Mouse (Mus musculus) neural tube, embryonic 14.5 days (tissue): ENCODE results near the gene Fam162b. TPM values are rescaled to one million over a fixed set of nuclear protein-coding genes. Genes with fewer than 3 reads are reported as not detected.

Experiments used
- ATAC-seq: fragments of 200-750 bp; cut with Nextera tagmentation; 2 replicates; pipeline ENCODE4 v1.8.0; 2017; ENCODE audit warnings: low read depth, mild to moderate bottlenecking, moderate TSS enrichment, moderate library complexity
- H3K27ac ChIP-seq: fragments of 300-500 bp; sonication (generic); 2 replicates; pipeline ENCODE4 v1.5.1; 2014; ENCODE audit warnings: low read depth, mild to moderate bottlenecking, control low read depth, low read length, moderate library complexity, mixed read lengths
- H3K27me3 ChIP-seq: fragments of 300-500 bp; sonication (generic); 2 replicates; pipeline ENCODE4 v1.6.1; 2014; ENCODE audit warnings: low read length; ENCODE audit not compliant: control insufficient read depth, insufficient read depth
- H3K36me3 ChIP-seq: fragments of 300-500 bp; sonication (generic); 2 replicates; pipeline ENCODE4 v1.6.1; 2014; ENCODE audit warnings: low read length, mixed read lengths; ENCODE audit not compliant: control insufficient read depth, insufficient read depth
- H3K4me1 ChIP-seq: fragments of 300-500 bp; sonication (generic); 2 replicates; pipeline ENCODE4 v1.6.1; 2014; ENCODE audit warnings: low read length; ENCODE audit not compliant: control insufficient read depth, insufficient read depth
- H3K4me2 ChIP-seq: fragments of 300-500 bp; sonication (generic); 2 replicates; pipeline ENCODE4 v1.6.1; 2014; ENCODE audit warnings: mild to moderate bottlenecking, low read depth, low read length, control low read depth
- H3K4me3 ChIP-seq: fragments of 300-500 bp; sonication (generic); 2 replicates; pipeline ENCODE4 v1.5.1; 2014; ENCODE audit warnings: low read depth, low read length, control low read depth, mixed read lengths
- H3K9ac ChIP-seq: fragments of 300-500 bp; sonication (generic); replicated peaks from 2 replicates; pipeline ENCODE4 v1.6.1; 2014; ENCODE audit warnings: low read depth, mild to moderate bottlenecking, control low read depth, low read length, mixed read lengths
- H3K9me3 ChIP-seq: fragments of 300-500 bp; sonication (generic); 2 replicates; pipeline ENCODE4 v1.6.1; 2016; ENCODE audit warnings: low read length; ENCODE audit not compliant: control insufficient read depth
- WGBS: fragments of 180-500 bp; shearing (Covaris S2); extraction: QIAGEN DNeasy Blood & Tissue Kit; methylation state at CpG from one replicate; pipeline ENCODE4 v1.1.7; 2014; 5-methylcytosine and 5-hydroxymethylcytosine counted together
- polyA plus RNA-seq: library from polyadenylated mRNA; unstranded; fragments of >200 nt; fragmentation: Nextera tagmentation; extraction: Ambion mirVana; gene quantifications from 2 replicates; pipeline ENCODE4 v1.2.1, GENCODE M21; 2014

Fam162b gene
- polyA plus RNA-seq, 1 experiment from 2014 or later, result 0.46 TPM

- H3K9ac ChIP-seq, result no peak overlapping the region; the same call in 1 of the 2 replicates
- no peaks in the 10 kb centered on the region for H3K27me3 ChIP-seq
- H3K27ac ChIP-seq, result no peak overlapping the region
- WGBS, result under 1% methylated on average over 16 of the region's 16 CpGs
- no peaks in the 10 kb centered on the region for H3K4me1 ChIP-seq
- H3K9me3 ChIP-seq, result no peaks in the 10 kb centered on the region
- peak overlapping the region; percentile 69 for H3K4me2 ChIP-seq
- H3K36me3 ChIP-seq, result no peaks in the 10 kb centered on the region
- H3K4me3 ChIP-seq, result peak overlapping the region; percentile 29
- peak; percentile 94 for ATAC-seq
Measured at GRCm38 (mm10) chr10:51553348-51554123, 36.8 kb downstream of the Fam162b start.

Other genes starting within 250 kb of the Fam162b start
- gene Gm49339, start 109.9 kb downstream of the Fam162b start, polyA plus RNA-seq, result 0.23 TPM in 1 of 2 replicates, not detected in the other
- gene Lilr4b, start 109.9 kb downstream of the Fam162b start, polyA plus RNA-seq, result 0.18 TPM in 1 of 2 replicates, not detected in the other
- gene Lilrb4a, start 99.6 kb downstream of the Fam162b start, polyA plus RNA-seq, result 0.43 and 0.64 TPM in 2 replicates
- 0.12 TPM in 1 of 2 replicates, not detected in the other for gene Gprc6a, start 40.9 kb upstream of the Fam162b start, polyA plus RNA-seq
- gene Rfx6, start 87.2 kb upstream of the Fam162b start, polyA plus RNA-seq, result 0.73 TPM in 1 of 2 replicates, not detected in the other